Mouse (Mus musculus): ENCODE results near the gene Baz2b. TPM values are rescaled to one million over a fixed set of nuclear protein-coding genes. Genes with fewer than 3 reads are reported as not detected.

The Baz2b gene
- polyA plus RNA-seq, 1 experiment from 2014 or later = 41.9 TPM

GRCm38 (mm10) chr2:59951706-59952105 lies 257.9 kb downstream of the Baz2b start:
- Histone ChIP-seq H3K4me1 (peaks cover 33% of the 10 kb centered on the region), H3K27ac (replicated peaks) (peak overlapping the region; percentile 89), H3K36me3 (peaks cover 40% of the 10 kb centered on the region), H3K4me3 (no peak overlapping the region), H3K9ac (no peak overlapping the region), H3K27me3 (replicated peaks) (no peaks in the 10 kb centered on the region), H3K4me2 (no peak overlapping the region), H3K9me3 (no peaks in the 10 kb centered on the region)
- WGBS = 86% methylated on average over 8 of the region's 8 CpGs
- no peak for ATAC-seq (ENCODE audit: extremely low read depth, insufficient number of reproducible peaks, low FRiP score, low TSS enrichment)

GRCm38 (mm10) chr2:59951127-59951526 lies 258.5 kb downstream of the Baz2b start:
- Histone ChIP-seq H3K4me2 (no peak overlapping the region), H3K9me3 (no peaks in the 10 kb centered on the region), H3K9ac (no peak overlapping the region), H3K27me3 (replicated peaks) (no peaks in the 10 kb centered on the region), H3K4me1 (peaks cover 33% of the 10 kb centered on the region), H3K27ac (replicated peaks) (no peak overlapping the region), H3K4me3 (no peak overlapping the region), H3K36me3 (peaks cover 36% of the 10 kb centered on the region)
- no peak for ATAC-seq (ENCODE audit: extremely low read depth, insufficient number of reproducible peaks, low FRiP score, low TSS enrichment)
- 73% methylated on average over 4 of the region's 4 CpGs for WGBS

- Histone ChIP-seq H3K27me3 (replicated peaks) (no peaks in the 10 kb centered on the region), H3K9me3 (no peaks in the 10 kb centered on the region), H3K4me3 (no peak overlapping the region), H3K4me1 (peaks cover 12% of the 10 kb centered on the region), H3K4me2 (no peak overlapping the region), H3K9ac (no peak overlapping the region), H3K36me3 (peaks cover 53% of the 10 kb centered on the region), H3K27ac (replicated peaks) (peak overlapping the region; percentile 48; the same call in 1 of the 2 replicates)
- WGBS = 29% methylated on average over 9 of the region's 9 CpGs
- ATAC-seq (ENCODE audit: extremely low read depth, insufficient number of reproducible peaks, low FRiP score, low TSS enrichment) = no peak
Measured at GRCm38 (mm10) chr2:59936296-59936695, 273.3 kb downstream of the Baz2b start.

GRCm38 (mm10) chr2:59933129-59933528 lies 276.5 kb downstream of the Baz2b start:
- 86% methylated on average over 3 of the region's 3 CpGs for WGBS
- Histone ChIP-seq H3K27ac (replicated peaks) (no peak overlapping the region), H3K9me3 (no peaks in the 10 kb centered on the region), H3K4me2 (no peak overlapping the region), H3K36me3 (peaks cover 38% of the 10 kb centered on the region), H3K4me1 (peaks cover 12% of the 10 kb centered on the region), H3K4me3 (no peak overlapping the region), H3K9ac (no peak overlapping the region), H3K27me3 (replicated peaks) (no peaks in the 10 kb centered on the region)
- no peak for ATAC-seq (ENCODE audit: extremely low read depth, insufficient number of reproducible peaks, low FRiP score, low TSS enrichment)

- peaks cover 12% of the 10 kb centered on the region for H3K4me1 ChIP-seq
- WGBS = 85% methylated on average over 4 of the region's 4 CpGs
- no peak for ATAC-seq (ENCODE audit: extremely low read depth, insufficient number of reproducible peaks, low FRiP score, low TSS enrichment)
- no peaks in the 10 kb centered on the region for H3K9me3 ChIP-seq
- no peak overlapping the region for H3K4me2 ChIP-seq
- H3K36me3 ChIP-seq = peaks cover 43% of the 10 kb centered on the region
- H3K27me3 ChIP-seq (replicated peaks) = no peaks in the 10 kb centered on the region
- no peak overlapping the region for H3K4me3 ChIP-seq
- no peak overlapping the region for H3K9ac ChIP-seq
- no peak overlapping the region for H3K27ac ChIP-seq (replicated peaks)
Measured at GRCm38 (mm10) chr2:59932244-59932643, 277.4 kb downstream of the Baz2b start.

GRCm38 (mm10) chr2:59913610-59914009 lies 296.0 kb downstream of the Baz2b start:
- Histone ChIP-seq H3K4me3 (no peak overlapping the region), H3K36me3 (peaks cover 89% of the 10 kb centered on the region), H3K9ac (no peak overlapping the region), H3K27ac (replicated peaks) (no peak overlapping the region), H3K4me2 (no peak overlapping the region), H3K27me3 (replicated peaks) (no peaks in the 10 kb centered on the region), H3K4me1 (no peaks in the 10 kb centered on the region), H3K9me3 (no peaks in the 10 kb centered on the region)
- no peak for ATAC-seq (ENCODE audit: extremely low read depth, insufficient number of reproducible peaks, low FRiP score, low TSS enrichment)
- 85% methylated on average over 11 of the region's 11 CpGs for WGBS

- Histone ChIP-seq H3K36me3 (peaks cover 78% of the 10 kb centered on the region), H3K27me3 (replicated peaks) (no peaks in the 10 kb centered on the region), H3K27ac (replicated peaks) (no peak overlapping the region), H3K4me1 (0 out of 2 replicates have a peak, but pooled peaks cover 5% of the 10 kb centered on the region), H3K4me3 (no peak overlapping the region), H3K4me2 (no peak overlapping the region), H3K9me3 (no peaks in the 10 kb centered on the region), H3K9ac (no peak overlapping the region)
- 90% methylated on average over 9 of the region's 9 CpGs for WGBS
- no peak for ATAC-seq (ENCODE audit: extremely low read depth, insufficient number of reproducible peaks, low FRiP score, low TSS enrichment)
Measured at GRCm38 (mm10) chr2:59908048-59908447, 301.6 kb downstream of the Baz2b start.

GRCm38 (mm10) chr2:59904007-59904406 lies 305.6 kb downstream of the Baz2b start:
- Histone ChIP-seq H3K27ac (replicated peaks) (no peak overlapping the region), H3K9me3 (no peaks in the 10 kb centered on the region), H3K9ac (no peak overlapping the region), H3K27me3 (replicated peaks) (no peaks in the 10 kb centered on the region), H3K4me1 (0 out of 2 replicates have a peak, but pooled peaks cover 5% of the 10 kb centered on the region), H3K36me3 (peaks cover 74% of the 10 kb centered on the region), H3K4me3 (no peak overlapping the region), H3K4me2 (no peak overlapping the region)
- WGBS = 79% methylated on average over 7 of the region's 7 CpGs
- no peak for ATAC-seq (ENCODE audit: extremely low read depth, insufficient number of reproducible peaks, low FRiP score, low TSS enrichment)

- Histone ChIP-seq H3K36me3 (peaks cover 58% of the 10 kb centered on the region), H3K4me3 (no peak overlapping the region), H3K9ac (no peak overlapping the region), H3K4me2 (no peak overlapping the region), H3K4me1 (peaks cover 25% of the 10 kb centered on the region), H3K27me3 (replicated peaks) (no peaks in the 10 kb centered on the region), H3K27ac (replicated peaks) (no peak overlapping the region), H3K9me3 (no peaks in the 10 kb centered on the region)
- WGBS = 78% methylated on average over 4 of the region's 4 CpGs
- ATAC-seq (ENCODE audit: extremely low read depth, insufficient number of reproducible peaks, low FRiP score, low TSS enrichment) = no peak
Measured at GRCm38 (mm10) chr2:59898666-59899065, 311.0 kb downstream of the Baz2b start.

- no peaks in the 10 kb centered on the region for H3K27me3 ChIP-seq (replicated peaks)
- no peak overlapping the region for H3K9ac ChIP-seq
- no peak overlapping the region for H3K4me2 ChIP-seq
- H3K4me3 ChIP-seq = no peak overlapping the region
- no peak for ATAC-seq (ENCODE audit: extremely low read depth, insufficient number of reproducible peaks, low FRiP score, low TSS enrichment)
- H3K9me3 ChIP-seq = no peaks in the 10 kb centered on the region
- 73% methylated on average over 7 of the region's 7 CpGs for WGBS
- H3K36me3 ChIP-seq = peaks cover 59% of the 10 kb centered on the region
- H3K27ac ChIP-seq (replicated peaks) = no peak overlapping the region
- peaks cover 21% of the 10 kb centered on the region for H3K4me1 ChIP-seq
Measured at GRCm38 (mm10) chr2:59898105-59898504, 311.5 kb downstream of the Baz2b start.

- Histone ChIP-seq H3K4me1 (peaks cover 20% of the 10 kb centered on the region), H3K9ac (no peak overlapping the region), H3K36me3 (peaks cover 58% of the 10 kb centered on the region), H3K4me3 (no peak overlapping the region), H3K9me3 (no peaks in the 10 kb centered on the region), H3K27ac (replicated peaks) (peak overlapping the region; percentile 73), H3K27me3 (replicated peaks) (no peaks in the 10 kb centered on the region), H3K4me2 (no peak overlapping the region)
- ATAC-seq (ENCODE audit: extremely low read depth, insufficient number of reproducible peaks, low FRiP score, low TSS enrichment) = no peak
- 73% methylated on average over 8 of the region's 8 CpGs for WGBS
Measured at GRCm38 (mm10) chr2:59896837-59897236, 312.8 kb downstream of the Baz2b start.

GRCm38 (mm10) chr2:59896400-59896799 lies 313.2 kb downstream of the Baz2b start:
- H3K4me2 ChIP-seq = no peak overlapping the region; the same call in 1 of the 2 replicates
- WGBS = 37% methylated on average over 7 of the region's 7 CpGs
- no peaks in the 10 kb centered on the region for H3K27me3 ChIP-seq (replicated peaks)

More at GRCm38 (mm10) chr2:59896400-59896799, 313.2 kb downstream of the Baz2b start:
- no peak overlapping the region for H3K4me3 ChIP-seq
- H3K27ac ChIP-seq (replicated peaks) = peak overlapping the region; percentile 73
- no peak for ATAC-seq (ENCODE audit: extremely low read depth, insufficient number of reproducible peaks, low FRiP score, low TSS enrichment)
- H3K9ac ChIP-seq = no peak overlapping the region
- no peaks in the 10 kb centered on the region for H3K9me3 ChIP-seq
- peaks cover 20% of the 10 kb centered on the region for H3K4me1 ChIP-seq
- H3K36me3 ChIP-seq = peaks cover 58% of the 10 kb centered on the region
